In the genomic region with DNA sequence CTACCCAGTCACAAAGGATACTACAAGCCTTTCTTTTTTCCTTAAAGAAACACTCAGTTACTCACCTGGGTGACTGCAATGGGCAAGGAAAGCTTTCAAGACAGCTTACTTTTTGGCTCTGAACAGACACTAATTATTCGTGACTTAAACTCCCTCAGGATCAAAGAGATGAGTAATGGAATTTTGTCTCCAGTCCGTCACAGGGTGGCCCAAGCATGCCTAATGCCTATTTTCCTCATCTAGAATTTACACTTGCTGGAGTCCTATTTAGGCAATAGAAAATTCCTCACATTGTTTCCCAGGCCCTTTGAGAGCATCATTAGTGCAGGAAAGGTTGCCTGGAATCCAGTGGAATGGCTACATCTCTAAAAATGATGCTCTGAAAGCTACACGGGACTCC, we compare ENCODE assay signal across 27 mouse cellular contexts.
DNase-seq lines count a peak whose midpoint lies in the region; ATAC-seq and TF ChIP-seq lines count a peak whose summit lies in the region.
"Had no signal": no experiment of that assay in that cellular context is flagged by ENCODE, and none has a peak within 500 bp of the region (broad histone marks: within the 10 kb centered on the region; RNA-seq: fewer than 3 reads in every experiment).

No protein-coding gene starts in this region.

- no peak overlapping the region for H3K4me3 ChIP-seq in midbrain, embryonic 14.5 days (replicated peaks; ENCODE audit: low read depth, low read length)
- H3K4me3 ChIP-seq: embryonic facial prominence, embryonic 15.5 days; forebrain, embryonic 12.5 days; heart, embryonic 10.5 days; heart, embryonic 13.5 days had no signal

- no peaks in the 10 kb centered on the region for H3K27me3 ChIP-seq in Patski
- H3K27me3 ChIP-seq in midbrain, embryonic 14.5 days (ENCODE audit: control insufficient read depth, insufficient read depth, low read length), result no peaks in the 10 kb centered on the region
- H3K27me3 ChIP-seq: embryonic facial prominence, embryonic 15.5 days; forebrain, embryonic 12.5 days; heart, embryonic 13.5 days had no signal

- H3K27ac ChIP-seq in midbrain, embryonic 14.5 days (replicated peaks; ENCODE audit: low read depth, low read length), result no peak overlapping the region
- H3K27ac ChIP-seq: embryonic facial prominence, embryonic 15.5 days; forebrain, embryonic 12.5 days; heart, embryonic 10.5 days; heart, embryonic 13.5 days; hindbrain, embryonic 14.5 days; hindbrain, postnatal 0 days had no signal

- peak; percentile 94 for DNase-seq in Muller cell, postnatal 12 days (ENCODE audit: inconsistent ontology term)
- DNase-seq in Patski (ENCODE audit: low read depth, low spot score), result peak; percentile 4
- DNase-seq in retina, adult 2 months (ENCODE audit: low read depth, low spot score), result peak; percentile 8
- peak; percentile 8 for DNase-seq in retina, postnatal 7 days (ENCODE audit: low read depth, low spot score)
- no peak for DNase-seq in midbrain, embryonic 14.5 days
- DNase-seq in thymus, postnatal 36 days, result no peak
- DNase-seq: adrenal gland, postnatal 10 days; adrenal gland, postnatal 36 days; cerebellum, adult 11 months; cerebellum, adult 2 months; cerebellum, adult 9-11 months; cerebellum, postnatal 36 days; embryo, embryonic 11 days; gastrocnemius, postnatal 10 days; heart, adult 11 months; heart, postnatal 14 days; heart, postnatal 4 days had no signal

- H3K4me2 ChIP-seq in midbrain, embryonic 14.5 days (ENCODE audit: low read length), result no peak overlapping the region
- H3K4me2 ChIP-seq: embryonic facial prominence, embryonic 15.5 days; forebrain, embryonic 12.5 days; heart, embryonic 13.5 days; hindbrain, embryonic 14.5 days had no signal

- WGBS in midbrain, embryonic 14.5 days, result 23% methylated on average over 3 of the region's 3 CpGs

- POLR2A ChIA-PET in Patski (lab: Charles Lee), result no interaction called here

- in situ Hi-C loops in Patski (cut with MboI; ENCODE audit: low pct_unique_long_range_greater_than_20kb), result no loop called here

- H3K9ac ChIP-seq in midbrain, embryonic 14.5 days (replicated peaks; ENCODE audit: low read length), result no peak overlapping the region
- H3K9ac ChIP-seq: embryonic facial prominence, embryonic 15.5 days; forebrain, embryonic 12.5 days; heart, embryonic 13.5 days; hindbrain, embryonic 14.5 days had no signal

- no peaks in the 10 kb centered on the region for H3K36me3 ChIP-seq in midbrain, embryonic 14.5 days (ENCODE audit: control insufficient read depth, insufficient read depth, low read length)
- H3K36me3 ChIP-seq: embryonic facial prominence, embryonic 15.5 days; forebrain, embryonic 12.5 days; heart, embryonic 10.5 days; heart, embryonic 13.5 days had no signal

- CTCF ChIA-PET in Patski (lab: Charles Lee), result no interaction called here

- ATAC-seq in Patski, result peak; percentile 26
- no peak for ATAC-seq in midbrain, embryonic 14.5 days (ENCODE audit: low FRiP score, low TSS enrichment)
- ATAC-seq: CD4-positive, CD25-positive, alpha-beta regulatory T cell, adult 4 months; forebrain, embryonic 16.5 days; hindbrain, postnatal 0 days; inflammation-experienced regulatory T-cells, adult 6 months; intestine, embryonic 16.5 days had no signal

- no peaks in the 10 kb centered on the region for H3K9me3 ChIP-seq in midbrain, embryonic 14.5 days (ENCODE audit: control insufficient read depth, low read length)
- H3K9me3 ChIP-seq: embryonic facial prominence, embryonic 15.5 days; forebrain, embryonic 12.5 days; heart, embryonic 10.5 days; heart, embryonic 13.5 days had no signal

- no peak for TF ChIP-seq CTCF in Patski (IDR thresholded peaks at IDR 0.05)

- H3K4me1 ChIP-seq in midbrain, embryonic 14.5 days (ENCODE audit: control insufficient read depth, insufficient read depth, low read length), result no peaks in the 10 kb centered on the region
- H3K4me1 ChIP-seq: embryonic facial prominence, embryonic 15.5 days; forebrain, embryonic 12.5 days; heart, embryonic 10.5 days; heart, embryonic 13.5 days had no signal

Comparison
In these comparisons a context has a peak if more than half of its experiments do, and no peak if none do; other contexts are left out.
1. DNase-seq: peak in Muller cell, postnatal 12 days (single experiment), Patski (single experiment), retina, adult 2 months (single experiment) and retina, postnatal 7 days (single experiment); none in midbrain, embryonic 14.5 days (single experiment) and thymus, postnatal 36 days (0 of 2).